Mouse (Mus musculus) liver, embryonic 11.5 days (tissue): Measurements from ENCODE around the gene Ceacam2. TPM values are rescaled to one million over a fixed set of nuclear protein-coding genes. Genes with fewer than 3 reads are reported as not detected.
A peak's percentile ranks its signal among the peaks of the same experiment; 100 is the strongest.
"Not testable (repeated sequence)": the region's sequence is repeated elsewhere in the genome, so short reads cannot be mapped to it uniquely, and the experiment has no call there.

Experiments
- ATAC-seq: fragments of 200-750 bp; cut with Nextera tagmentation; replicated peaks from 2 replicates; pipeline ENCODE4 v1.8.0; 2017; ENCODE audit warnings: moderate number of reproducible peaks, mild to moderate bottlenecking, moderate TSS enrichment, moderate library complexity; ENCODE audit not compliant: low FRiP score
- DNase-seq: peaks from one replicate; pipeline ENCODE4 v3.0.0-alpha.2; 2017; ENCODE audit warnings: low spot score
- H3K27ac ChIP-seq: fragments of 300-500 bp; sonication (generic); 2 replicates; pipeline ENCODE4 v1.5.1; 2014; ENCODE audit warnings: mild to moderate bottlenecking, low read depth, low read length, control low read depth
- H3K27me3 ChIP-seq: fragments of 300-500 bp; sonication (generic); replicated peaks from 2 replicates; pipeline ENCODE4 v1.6.1; 2014; ENCODE audit warnings: low read length, mixed read lengths; ENCODE audit not compliant: control insufficient read depth, insufficient read depth
- H3K36me3 ChIP-seq: fragments of 300-500 bp; sonication (generic); 2 replicates; pipeline ENCODE4 v1.6.1; 2014; ENCODE audit warnings: mild to moderate bottlenecking, low read length, moderate library complexity, mixed read lengths; ENCODE audit not compliant: control insufficient read depth, insufficient read depth
- H3K4me1 ChIP-seq: fragments of 300-500 bp; sonication (generic); replicated peaks from 2 replicates; pipeline ENCODE4 v1.6.1; 2014; ENCODE audit warnings: low read length, mixed read lengths; ENCODE audit not compliant: control insufficient read depth, insufficient read depth
- H3K4me2 ChIP-seq: fragments of 300-500 bp; sonication (generic); 2 replicates; pipeline ENCODE4 v1.6.1; 2014; ENCODE audit warnings: mild to moderate bottlenecking, control low read depth, moderate library complexity
- H3K4me3 ChIP-seq: fragments of 300-500 bp; sonication (generic); 2 replicates; pipeline ENCODE4 v1.5.1; 2014; ENCODE audit warnings: low read depth, low read length, control low read depth
- H3K9ac ChIP-seq: fragments of 300-500 bp; sonication (generic); 2 replicates; pipeline ENCODE4 v1.6.1; 2014; ENCODE audit warnings: low read depth, low read length, control low read depth
- H3K9me3 ChIP-seq: fragments of 300-500 bp; sonication (generic); 2 replicates; pipeline ENCODE4 v1.6.1; 2016; ENCODE audit warnings: low read length, inconsistent platforms, mixed read lengths; ENCODE audit not compliant: control insufficient read depth
- WGBS: fragments of 180-500 bp; shearing (Covaris S2); extraction: QIAGEN DNeasy Blood & Tissue Kit; methylation state at CpG from one replicate; pipeline ENCODE4 v1.1.7; 2014; 5-methylcytosine and 5-hydroxymethylcytosine counted together
- polyA plus RNA-seq: library from polyadenylated mRNA; unstranded; fragments of >200 nt; fragmentation: Nextera tagmentation; extraction: Ambion mirVana; gene quantifications from 2 replicates; pipeline ENCODE4 v1.2.1, GENCODE M21; 2014

The Ceacam2 gene
- polyA plus RNA-seq, 1 experiment from 2014 or later = not detected

DNA sequence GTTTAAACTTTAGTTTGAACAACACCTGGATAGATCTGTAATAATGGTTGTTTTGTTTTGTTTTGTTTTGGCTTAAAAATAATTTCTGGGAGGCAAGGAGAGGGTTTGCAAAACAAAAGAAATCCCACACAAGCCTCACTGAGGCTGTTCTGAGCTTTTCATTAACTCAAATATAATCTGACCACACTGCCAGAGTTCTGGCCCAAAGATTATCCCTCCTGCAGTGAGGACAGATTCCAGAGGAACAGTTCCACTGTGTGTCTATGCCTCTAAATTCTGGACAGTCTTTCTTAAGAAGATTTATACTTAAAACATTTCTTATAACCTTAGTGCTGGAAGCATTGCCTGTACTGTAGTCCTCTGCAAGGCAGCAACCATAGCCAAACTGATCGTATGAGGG lies 45.0 kb downstream of the Ceacam2 start:
- WGBS = 82% methylated on average over 1 of the region's 1 CpGs
- no peak for DNase-seq

GRCm38 (mm10) chr7:25490698-25491097 lies 49.0 kb downstream of the Ceacam2 start:
- H3K27ac ChIP-seq, DNase-seq, H3K9ac ChIP-seq, H3K36me3 ChIP-seq, H3K4me3 ChIP-seq, H3K9me3 ChIP-seq, H3K4me1 ChIP-seq, H3K4me2 ChIP-seq, ATAC-seq, H3K27me3 ChIP-seq: not testable (repeated sequence)
- no CpG with 5 or more reads among the region's 1 CpGs for WGBS

More for the DNA sequence above, 45.0 kb downstream of the Ceacam2 start:
- no peak for ATAC-seq
- Histone ChIP-seq H3K27me3 (no peaks in the 10 kb centered on the region), H3K9ac (no peak overlapping the region), H3K9me3 (no peaks in the 10 kb centered on the region), H3K4me1 (no peaks in the 10 kb centered on the region), H3K4me3 (no peak overlapping the region), H3K4me2 (no peak overlapping the region), H3K36me3 (no peaks in the 10 kb centered on the region), H3K27ac (no peak overlapping the region)

- not testable (repeated sequence) for H3K4me1 ChIP-seq, DNase-seq, H3K27me3 ChIP-seq, H3K36me3 ChIP-seq, H3K9me3 ChIP-seq, H3K9ac ChIP-seq, H3K27ac ChIP-seq, H3K4me2 ChIP-seq, ATAC-seq, H3K4me3 ChIP-seq
- WGBS = 78% methylated on average over 3 of the region's 3 CpGs
These were observed 50.3 kb downstream of the Ceacam2 start for GRCm38 (mm10) chr7:25489382-25489781.

DNA sequence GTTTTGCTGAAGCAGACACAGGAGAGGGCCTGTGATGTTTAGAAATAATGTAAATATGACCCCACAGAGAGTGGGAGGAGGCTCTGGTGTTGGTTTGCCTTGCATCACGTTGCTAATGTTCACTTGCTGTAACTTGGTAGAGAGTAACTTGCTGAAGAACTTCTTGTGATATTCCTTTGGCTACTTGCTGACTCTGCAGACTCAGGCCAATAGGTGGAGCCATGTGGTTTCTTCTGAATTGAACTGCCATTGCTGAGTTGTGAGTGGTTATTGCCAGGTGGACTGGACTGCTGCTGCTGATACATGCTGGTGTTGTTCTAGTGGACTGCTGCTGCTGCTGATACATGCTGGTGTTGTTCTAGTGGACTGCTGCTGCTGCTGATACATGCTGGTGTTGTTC lies 53.5 kb downstream of the Ceacam2 start:
- Histone ChIP-seq H3K27ac (no peak overlapping the region), H3K27me3 (no peaks in the 10 kb centered on the region), H3K4me3 (no peak overlapping the region), H3K36me3 (no peaks in the 10 kb centered on the region), H3K9me3 (no peaks in the 10 kb centered on the region), H3K4me1 (no peaks in the 10 kb centered on the region), H3K9ac (no peak overlapping the region), H3K4me2 (no peak overlapping the region)
- 20% methylated on average over 1 of the region's 1 CpGs for WGBS
- DNase-seq (no peak), ATAC-seq (no peak)

DNA sequence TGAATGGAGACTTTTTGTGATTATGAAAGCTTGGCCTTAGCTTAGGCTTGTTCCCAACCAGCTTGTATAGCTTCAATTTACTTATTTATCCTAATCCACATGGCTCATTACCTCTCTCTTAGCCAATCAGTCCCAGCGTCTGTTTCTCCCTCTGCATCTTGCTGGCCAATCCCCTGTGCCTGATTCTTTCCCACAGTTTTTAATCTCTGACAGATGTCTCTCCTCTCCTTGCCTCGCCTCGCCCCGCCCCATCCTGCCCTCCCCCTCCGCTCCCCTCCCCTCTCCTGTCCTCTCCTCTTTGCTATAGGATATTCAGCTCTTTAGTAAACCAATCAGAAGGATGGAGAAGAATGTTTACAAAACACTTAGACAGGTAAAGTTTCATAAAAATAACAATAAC lies 54.6 kb downstream of the Ceacam2 start:
- Histone ChIP-seq H3K27ac (no peak overlapping the region), H3K27me3 (no peaks in the 10 kb centered on the region), H3K36me3 (no peaks in the 10 kb centered on the region), H3K9me3 (no peaks in the 10 kb centered on the region), H3K9ac (no peak overlapping the region), H3K4me2 (no peak overlapping the region), H3K4me1 (no peaks in the 10 kb centered on the region), H3K4me3 (no peak overlapping the region)
- DNase-seq = no peak
- WGBS = 52% methylated on average over 4 of the region's 5 CpGs
- no peak for ATAC-seq

DNA sequence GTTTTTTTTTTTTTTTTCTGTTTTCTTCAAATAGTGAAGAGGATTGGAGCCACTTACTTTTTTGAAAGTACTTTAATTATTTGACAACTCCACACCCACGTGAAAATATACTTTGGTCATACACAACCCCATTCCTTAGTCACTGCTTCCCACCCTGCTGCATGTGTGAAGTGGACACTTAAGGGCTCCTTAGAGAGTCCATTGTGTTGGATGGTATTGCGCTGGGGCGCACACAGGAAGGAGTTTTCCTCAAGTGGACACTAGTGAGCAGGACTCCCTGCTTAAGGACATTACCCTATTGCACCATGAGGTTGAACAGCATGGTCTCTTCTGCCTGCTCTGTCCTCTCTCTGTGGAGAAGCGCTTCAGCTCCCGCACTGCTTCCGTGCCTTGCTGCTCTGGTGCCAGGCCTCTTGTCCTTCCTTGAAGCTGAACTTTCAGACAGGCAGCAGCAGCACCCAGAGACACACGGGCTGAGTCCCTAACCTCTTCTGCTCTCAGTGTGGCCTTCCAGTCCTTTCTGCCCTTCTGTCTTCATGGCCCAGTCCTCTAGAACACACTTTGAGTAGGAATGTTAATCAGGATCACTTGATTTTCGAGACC lies 56.4 kb downstream of the Ceacam2 start:
- DNase-seq = no peak
- Histone ChIP-seq H3K27ac (no peak overlapping the region), H3K9ac (no peak overlapping the region), H3K4me1 (no peaks in the 10 kb centered on the region), H3K36me3 (no peaks in the 10 kb centered on the region), H3K4me2 (no peak overlapping the region), H3K4me3 (no peak overlapping the region), H3K9me3 (no peaks in the 10 kb centered on the region), H3K27me3 (no peaks in the 10 kb centered on the region)
- ATAC-seq = no peak
- WGBS = 73% methylated on average over 8 of the region's 8 CpGs

DNA sequence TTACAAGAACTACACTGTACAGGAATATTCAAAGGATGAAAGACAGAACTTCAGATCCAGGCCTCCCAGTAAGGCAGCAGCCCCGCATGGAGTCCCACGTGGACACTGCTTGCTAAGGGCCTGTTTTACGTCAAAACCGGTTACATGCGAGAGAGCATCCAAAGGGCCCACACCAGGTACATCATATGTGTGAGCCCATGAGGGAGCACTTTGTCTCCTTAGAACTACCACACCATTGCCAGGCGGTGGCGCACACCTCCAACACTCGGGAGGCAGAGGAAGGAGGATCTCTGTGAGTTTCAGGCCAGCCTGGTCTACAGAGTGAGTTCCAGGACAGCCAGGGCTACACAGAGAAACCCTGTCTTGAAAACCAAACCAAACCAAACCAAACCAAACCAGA lies 58.9 kb downstream of the Ceacam2 start:
- H3K27me3 ChIP-seq, H3K4me2 ChIP-seq, H3K27ac ChIP-seq, H3K9ac ChIP-seq, DNase-seq, ATAC-seq, H3K4me1 ChIP-seq, H3K9me3 ChIP-seq, H3K4me3 ChIP-seq, H3K36me3 ChIP-seq: not testable (repeated sequence)
- 51% methylated on average over 8 of the region's 8 CpGs for WGBS

DNA sequence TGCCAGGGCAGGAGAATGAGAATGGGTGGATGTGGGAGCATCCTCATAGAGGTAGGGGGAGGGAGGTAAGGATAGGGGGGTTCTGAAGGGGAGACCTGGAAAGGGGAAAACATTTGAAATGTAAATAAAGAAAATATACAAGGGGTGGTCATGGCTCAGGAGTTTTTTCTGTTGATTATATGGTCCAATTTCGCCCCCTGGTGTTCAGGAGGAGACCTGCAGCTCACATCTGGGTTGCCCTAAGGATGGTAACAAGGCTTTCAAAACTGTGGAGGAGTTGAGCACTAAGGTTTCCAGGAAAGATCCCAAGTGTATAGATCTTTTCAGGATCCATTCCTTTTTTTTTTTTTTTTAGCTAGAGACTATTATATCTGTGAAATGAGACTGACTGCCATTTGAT lies 60.2 kb downstream of the Ceacam2 start:
- WGBS = 0% methylated on average over 1 of the region's 1 CpGs
- no peak overlapping the region for H3K4me2 ChIP-seq
- H3K36me3 ChIP-seq = no peaks in the 10 kb centered on the region
- no peak overlapping the region for H3K9ac ChIP-seq
- no peak for ATAC-seq
- H3K9me3 ChIP-seq = no peaks in the 10 kb centered on the region
- H3K27ac ChIP-seq = no peak overlapping the region
- no peak overlapping the region for H3K4me3 ChIP-seq
- H3K4me1 ChIP-seq = no peaks in the 10 kb centered on the region
- H3K27me3 ChIP-seq = no peaks in the 10 kb centered on the region
- no peak for DNase-seq

GRCm38 (mm10) chr7:25477752-25478093 lies 61.9 kb downstream of the Ceacam2 start:
- H3K9ac ChIP-seq, H3K4me3 ChIP-seq, H3K27ac ChIP-seq, DNase-seq, H3K9me3 ChIP-seq, H3K4me1 ChIP-seq, H3K4me2 ChIP-seq, H3K36me3 ChIP-seq, H3K27me3 ChIP-seq: not testable (repeated sequence)
- WGBS = 34% methylated on average over 2 of the region's 2 CpGs
- ATAC-seq = peak; percentile 36; the same call in 1 of the 2 replicates
